Mouse (Mus musculus): ENCODE results near the gene Fxyd6. TPM values are rescaled to one million over a fixed set of nuclear protein-coding genes. Genes with fewer than 3 reads are reported as not detected.

The Fxyd6 gene
- polyA plus RNA-seq, 1 experiment from 2014 or later = 84.9 TPM

DNA sequence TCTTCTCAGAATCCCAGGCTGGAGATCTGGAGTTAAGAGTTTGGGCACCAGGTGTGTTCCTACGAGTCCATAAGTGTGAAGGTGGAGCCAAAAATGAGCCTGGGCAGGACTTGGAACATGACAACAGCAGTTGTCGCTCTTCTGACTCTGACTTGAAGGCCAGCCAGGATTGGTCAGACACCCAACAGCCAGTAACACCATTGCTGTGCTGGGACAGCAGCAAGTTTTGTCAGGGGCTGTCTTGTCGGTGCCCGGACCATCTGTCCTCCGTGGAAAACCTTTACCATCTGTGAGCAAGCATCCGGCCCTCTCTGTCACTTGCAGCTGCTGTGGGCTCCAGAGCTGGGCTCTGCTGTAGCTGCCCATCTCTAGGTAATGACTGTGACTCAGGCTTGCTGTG lies 23.7 kb upstream of the Fxyd6 start:
- Histone ChIP-seq H3K9ac (ENCODE audit: low read length) (no peak overlapping the region), H3K9me3 (ENCODE audit: control insufficient read depth, low read length) (no peaks in the 10 kb centered on the region), H3K4me2 (ENCODE audit: low read depth, severe bottlenecking) (no peak overlapping the region), H3K27me3 (ENCODE audit: control insufficient read depth, insufficient read depth, low read length) (no peaks in the 10 kb centered on the region), H3K4me1 (ENCODE audit: control insufficient read depth, insufficient read depth, low read length) (no peaks in the 10 kb centered on the region), H3K4me3 (ENCODE audit: low read depth, low read length) (no peak overlapping the region), H3K27ac (replicated peaks; ENCODE audit: low read depth, low read length) (no peak overlapping the region), H3K36me3 (ENCODE audit: control insufficient read depth, insufficient read depth, low read length) (no peaks in the 10 kb centered on the region)
- DNase-seq (ENCODE audit: low spot score) = no peak
- ATAC-seq (ENCODE audit: insufficient number of reproducible peaks, low FRiP score, low TSS enrichment, low read depth) = no peak
- WGBS = 73% methylated on average over 6 of the region's 6 CpGs

GRCm38 (mm10) chr9:45348560-45348959 lies 21.4 kb upstream of the Fxyd6 start:
- H3K9ac ChIP-seq (ENCODE audit: low read length) = no peak overlapping the region
- no peaks in the 10 kb centered on the region for H3K9me3 ChIP-seq (ENCODE audit: control insufficient read depth, low read length)
- no peaks in the 10 kb centered on the region for H3K27me3 ChIP-seq (ENCODE audit: control insufficient read depth, insufficient read depth, low read length)
- H3K4me3 ChIP-seq (ENCODE audit: low read depth, low read length) = no peak overlapping the region
- no peak overlapping the region for H3K4me2 ChIP-seq (ENCODE audit: low read depth, severe bottlenecking)
- DNase-seq (ENCODE audit: low spot score) (no peak), ATAC-seq (ENCODE audit: insufficient number of reproducible peaks, low FRiP score, low TSS enrichment, low read depth) (no peak)
- H3K27ac ChIP-seq (replicated peaks; ENCODE audit: low read depth, low read length) = no peak overlapping the region
- no peaks in the 10 kb centered on the region for H3K36me3 ChIP-seq (ENCODE audit: control insufficient read depth, insufficient read depth, low read length)
- no peaks in the 10 kb centered on the region for H3K4me1 ChIP-seq (ENCODE audit: control insufficient read depth, insufficient read depth, low read length)
- WGBS = 82% methylated on average over 6 of the region's 6 CpGs

GRCm38 (mm10) chr9:45349181-45349580 lies 20.8 kb upstream of the Fxyd6 start:
- ATAC-seq (ENCODE audit: insufficient number of reproducible peaks, low FRiP score, low TSS enrichment, low read depth) (no peak), DNase-seq (ENCODE audit: low spot score) (no peak)
- no peak overlapping the region for H3K27ac ChIP-seq (replicated peaks; ENCODE audit: low read depth, low read length)
- no peaks in the 10 kb centered on the region for H3K9me3 ChIP-seq (ENCODE audit: control insufficient read depth, low read length)
- H3K4me3 ChIP-seq (ENCODE audit: low read depth, low read length) = no peak overlapping the region
- H3K36me3 ChIP-seq (ENCODE audit: control insufficient read depth, insufficient read depth, low read length) = no peaks in the 10 kb centered on the region
- 53% methylated on average over 4 of the region's 4 CpGs for WGBS
- H3K4me2 ChIP-seq (ENCODE audit: low read depth, severe bottlenecking) = no peak overlapping the region
- H3K9ac ChIP-seq (ENCODE audit: low read length) = no peak overlapping the region
- H3K4me1 ChIP-seq (ENCODE audit: control insufficient read depth, insufficient read depth, low read length) = no peaks in the 10 kb centered on the region
- no peaks in the 10 kb centered on the region for H3K27me3 ChIP-seq (ENCODE audit: control insufficient read depth, insufficient read depth, low read length)

GRCm38 (mm10) chr9:45349851-45350250 lies 20.1 kb upstream of the Fxyd6 start:
- H3K36me3 ChIP-seq (ENCODE audit: control insufficient read depth, insufficient read depth, low read length) = no peaks in the 10 kb centered on the region
- DNase-seq (ENCODE audit: low spot score) (no peak), ATAC-seq (ENCODE audit: insufficient number of reproducible peaks, low FRiP score, low TSS enrichment, low read depth) (no peak)
- no peak overlapping the region for H3K9ac ChIP-seq (ENCODE audit: low read length)
- H3K27me3 ChIP-seq (ENCODE audit: control insufficient read depth, insufficient read depth, low read length) = no peaks in the 10 kb centered on the region
- no peak overlapping the region for H3K4me2 ChIP-seq (ENCODE audit: low read depth, severe bottlenecking)
- WGBS = 19% methylated on average over 5 of the region's 5 CpGs
- no peaks in the 10 kb centered on the region for H3K4me1 ChIP-seq (ENCODE audit: control insufficient read depth, insufficient read depth, low read length)
- no peaks in the 10 kb centered on the region for H3K9me3 ChIP-seq (ENCODE audit: control insufficient read depth, low read length)
- H3K27ac ChIP-seq (replicated peaks; ENCODE audit: low read depth, low read length) = no peak overlapping the region
- no peak overlapping the region for H3K4me3 ChIP-seq (ENCODE audit: low read depth, low read length)

- Histone ChIP-seq H3K4me3 (ENCODE audit: low read depth, low read length) (no peak overlapping the region), H3K4me1 (ENCODE audit: control insufficient read depth, insufficient read depth, low read length) (peaks cover 2% of the 10 kb centered on the region; the same call in 1 of the 2 replicates), H3K9ac (ENCODE audit: low read length) (no peak overlapping the region), H3K27ac (replicated peaks; ENCODE audit: low read depth, low read length) (no peak overlapping the region), H3K27me3 (ENCODE audit: control insufficient read depth, insufficient read depth, low read length) (no peaks in the 10 kb centered on the region), H3K9me3 (ENCODE audit: control insufficient read depth, low read length) (no peaks in the 10 kb centered on the region), H3K4me2 (ENCODE audit: low read depth, severe bottlenecking) (no peak overlapping the region), H3K36me3 (ENCODE audit: control insufficient read depth, insufficient read depth, low read length) (no peaks in the 10 kb centered on the region)
- DNase-seq (ENCODE audit: low spot score) (no peak), ATAC-seq (ENCODE audit: insufficient number of reproducible peaks, low FRiP score, low TSS enrichment, low read depth) (no peak)
- WGBS = 73% methylated on average over 2 of the region's 2 CpGs
Measured at GRCm38 (mm10) chr9:45355192-45355591, 14.8 kb upstream of the Fxyd6 start.

- H3K36me3 ChIP-seq (ENCODE audit: control insufficient read depth, insufficient read depth, low read length) = no peaks in the 10 kb centered on the region
- no peak overlapping the region for H3K4me2 ChIP-seq (ENCODE audit: low read depth, severe bottlenecking)
- no peak overlapping the region for H3K9ac ChIP-seq (ENCODE audit: low read length)
- 45% methylated on average over 7 of the region's 7 CpGs for WGBS
- H3K27ac ChIP-seq (replicated peaks; ENCODE audit: low read depth, low read length) = no peak overlapping the region
- H3K4me1 ChIP-seq (ENCODE audit: control insufficient read depth, insufficient read depth, low read length) = peaks cover 2% of the 10 kb centered on the region; the same call in 1 of the 2 replicates
- no peak overlapping the region for H3K4me3 ChIP-seq (ENCODE audit: low read depth, low read length)
- no peaks in the 10 kb centered on the region for H3K27me3 ChIP-seq (ENCODE audit: control insufficient read depth, insufficient read depth, low read length)
- no peak for ATAC-seq (ENCODE audit: insufficient number of reproducible peaks, low FRiP score, low TSS enrichment, low read depth)
- peak; percentile 32 for DNase-seq (ENCODE audit: low spot score)
- no peaks in the 10 kb centered on the region for H3K9me3 ChIP-seq (ENCODE audit: control insufficient read depth, low read length)
Measured at GRCm38 (mm10) chr9:45358356-45358755, 11.6 kb upstream of the Fxyd6 start.

DNA sequence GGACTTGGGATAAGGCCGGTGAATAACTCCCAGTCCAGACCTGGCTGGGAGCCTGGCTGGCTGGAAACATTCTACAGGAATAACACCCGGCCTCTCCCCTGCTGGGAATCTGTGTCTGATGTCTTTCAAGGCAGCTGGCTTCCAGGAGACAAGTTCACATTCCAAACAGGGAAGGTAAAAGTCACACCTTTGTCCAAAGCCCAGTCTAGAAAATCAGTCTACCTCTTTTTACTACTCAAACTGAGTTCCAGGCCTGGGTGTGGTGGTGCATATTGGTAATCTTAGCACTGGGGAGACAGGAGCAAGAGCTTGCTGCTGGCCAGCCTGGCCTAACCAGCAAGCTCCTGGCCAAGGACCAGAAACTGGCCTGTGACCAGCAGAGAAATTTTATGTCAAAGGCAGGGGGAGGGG lies 7.9 kb upstream of the Fxyd6 start:
- H3K4me2 ChIP-seq (ENCODE audit: low read depth, severe bottlenecking) = no peak overlapping the region
- H3K27ac ChIP-seq (replicated peaks; ENCODE audit: low read depth, low read length) = no peak overlapping the region
- H3K36me3 ChIP-seq (ENCODE audit: control insufficient read depth, insufficient read depth, low read length) = no peaks in the 10 kb centered on the region
- no peaks in the 10 kb centered on the region for H3K27me3 ChIP-seq (ENCODE audit: control insufficient read depth, insufficient read depth, low read length)
- H3K4me3 ChIP-seq (ENCODE audit: low read depth, low read length) = no peak overlapping the region
- DNase-seq (ENCODE audit: low spot score) = no peak
- 34% methylated on average over 2 of the region's 2 CpGs for WGBS
- ATAC-seq (ENCODE audit: insufficient number of reproducible peaks, low FRiP score, low TSS enrichment, low read depth) = no peak
- no peak overlapping the region for H3K9ac ChIP-seq (ENCODE audit: low read length)
- peaks cover 2% of the 10 kb centered on the region; the same call in 1 of the 2 replicates for H3K4me1 ChIP-seq (ENCODE audit: control insufficient read depth, insufficient read depth, low read length)
- H3K9me3 ChIP-seq (ENCODE audit: control insufficient read depth, low read length) = no peaks in the 10 kb centered on the region

DNA sequence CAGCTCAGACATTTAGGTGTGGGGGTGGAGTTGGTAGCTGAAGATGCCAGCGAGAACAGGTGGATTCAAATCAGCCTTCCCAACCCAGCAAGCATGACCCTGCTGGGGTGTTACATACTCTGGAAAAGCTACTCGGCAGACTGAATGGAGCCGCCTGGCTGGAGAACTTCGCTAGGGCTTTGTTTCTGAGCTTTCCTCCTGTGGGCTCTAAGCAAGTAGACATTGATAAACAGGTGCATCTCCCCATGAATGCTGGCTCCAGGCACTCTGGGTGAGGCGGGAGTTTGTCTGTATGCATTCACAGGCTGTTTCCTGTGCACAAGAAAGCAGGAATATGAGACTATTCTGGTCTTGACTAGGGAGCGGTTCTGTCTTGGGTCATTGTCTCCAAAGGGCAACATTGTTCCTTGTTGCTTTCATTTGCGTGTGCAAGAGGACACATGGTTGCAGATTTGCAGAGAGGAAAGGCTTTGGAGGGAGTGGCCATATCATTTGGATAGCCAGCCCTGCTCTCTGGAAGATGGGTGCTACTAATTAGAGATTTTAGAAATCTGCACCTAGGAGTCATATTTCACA lies 6.3 kb upstream of the Fxyd6 start:
- Histone ChIP-seq H3K4me3 (ENCODE audit: low read depth, low read length) (no peak overlapping the region), H3K36me3 (ENCODE audit: control insufficient read depth, insufficient read depth, low read length) (no peaks in the 10 kb centered on the region), H3K27ac (replicated peaks; ENCODE audit: low read depth, low read length) (no peak overlapping the region), H3K27me3 (ENCODE audit: control insufficient read depth, insufficient read depth, low read length) (no peaks in the 10 kb centered on the region), H3K9ac (ENCODE audit: low read length) (no peak overlapping the region), H3K4me1 (ENCODE audit: control insufficient read depth, insufficient read depth, low read length) (peaks cover 6% of the 10 kb centered on the region; the same call in 1 of the 2 replicates), H3K4me2 (ENCODE audit: low read depth, severe bottlenecking) (no peak overlapping the region), H3K9me3 (ENCODE audit: control insufficient read depth, low read length) (no peaks in the 10 kb centered on the region)
- WGBS = 71% methylated on average over 7 of the region's 7 CpGs
- ATAC-seq (ENCODE audit: insufficient number of reproducible peaks, low FRiP score, low TSS enrichment, low read depth) = no peak
- no peak for DNase-seq (ENCODE audit: low spot score)

GRCm38 (mm10) chr9:45367716-45368115 lies 2.3 kb upstream of the Fxyd6 start:
- Histone ChIP-seq H3K4me3 (ENCODE audit: low read depth, low read length) (no peak overlapping the region), H3K27ac (replicated peaks; ENCODE audit: low read depth, low read length) (no peak overlapping the region), H3K9ac (ENCODE audit: low read length) (no peak overlapping the region), H3K27me3 (ENCODE audit: control insufficient read depth, insufficient read depth, low read length) (no peaks in the 10 kb centered on the region), H3K4me2 (ENCODE audit: low read depth, severe bottlenecking) (no peak overlapping the region), H3K36me3 (ENCODE audit: control insufficient read depth, insufficient read depth, low read length) (no peaks in the 10 kb centered on the region), H3K9me3 (ENCODE audit: control insufficient read depth, low read length) (no peaks in the 10 kb centered on the region), H3K4me1 (ENCODE audit: control insufficient read depth, insufficient read depth, low read length) (peaks cover 8% of the 10 kb centered on the region; the same call in 1 of the 2 replicates)
- 71% methylated on average over 8 of the region's 8 CpGs for WGBS
- no peak for ATAC-seq (ENCODE audit: insufficient number of reproducible peaks, low FRiP score, low TSS enrichment, low read depth)
- no peak for DNase-seq (ENCODE audit: low spot score)
